Comparison of ENCODE assay signal across 22 mouse cellular contexts in genomic region chr1:37475312-37475711, GRCm38 (mm10). TPM values are rescaled to one million over a fixed set of nuclear protein-coding genes. Genes with fewer than 3 reads are reported as not detected.
DNase-seq lines count a peak whose midpoint lies in the region; ATAC-seq and TF ChIP-seq lines count a peak whose summit lies in the region.
"Had no signal": no experiment of that assay in that cellular context is flagged by ENCODE, and none has a peak within 500 bp of the region (broad histone marks: within the 10 kb centered on the region; RNA-seq: fewer than 3 reads in every experiment).

No protein-coding gene starts in this region.

- H3K79me2 ChIP-seq in MEL (ENCODE audit: control insufficient read depth, insufficient read depth, low read length, poor library complexity) (no peaks in the 10 kb centered on the region), macrophage (ENCODE audit: inconsistent target) (peaks cover 31% of the 10 kb centered on the region; the same call in 1 of the 2 replicates)

- peak overlapping the region; percentile 76 for H3K27ac ChIP-seq in spleen, adult 2 months (ENCODE audit: insufficient read depth, low read length)
- H3K27ac ChIP-seq in MEL (ENCODE audit: control insufficient read depth, low read depth, low read length): no peak overlapping the region
- H3K27ac ChIP-seq in macrophage: peak overlapping the region; percentile 91
- no peak overlapping the region for H3K27ac ChIP-seq in stomach, postnatal 0 days (replicated peaks)
- no peak overlapping the region for H3K27ac ChIP-seq in heart, embryonic 10.5 days
- H3K27ac ChIP-seq in neural tube, embryonic 15.5 days (replicated peaks): no peak overlapping the region
- H3K27ac ChIP-seq: embryonic facial prominence, embryonic 10.5 days; embryonic facial prominence, embryonic 12.5 days; forebrain, embryonic 13.5 days; forebrain, embryonic 15.5 days had no signal

- no peak overlapping the region for H3K9ac ChIP-seq in MEL (ENCODE audit: control insufficient read depth, low read depth, low read length, poor library complexity, severe bottlenecking)
- H3K9ac ChIP-seq in stomach, postnatal 0 days (ENCODE audit: low read length): no peak overlapping the region
- H3K9ac ChIP-seq in neural tube, embryonic 15.5 days (replicated peaks): no peak overlapping the region
- H3K9ac ChIP-seq: embryonic facial prominence, embryonic 12.5 days; forebrain, embryonic 13.5 days; forebrain, embryonic 15.5 days; forebrain, postnatal 0 days had no signal

- no peaks in the 10 kb centered on the region for H3K36me3 ChIP-seq in spleen, adult 2 months (ENCODE audit: control insufficient read depth, insufficient read depth, low read length)
- H3K36me3 ChIP-seq in MEL (ENCODE audit: control insufficient read depth in 1 of 2, insufficient read depth in 2 of 2, low read length in 2 of 2) (peaks cover 0 to 27% of the 10 kb centered on the region in 2 experiments; a peak in 2 of 4 replicates), macrophage (ENCODE audit: inconsistent target) (no peaks in the 10 kb centered on the region)
- no peaks in the 10 kb centered on the region for H3K36me3 ChIP-seq in stomach, postnatal 0 days (ENCODE audit: control insufficient read depth, insufficient read depth, low read length)
- H3K36me3 ChIP-seq in heart, embryonic 10.5 days: no peaks in the 10 kb centered on the region
- no peaks in the 10 kb centered on the region for H3K36me3 ChIP-seq in neural tube, embryonic 15.5 days
- H3K36me3 ChIP-seq: embryonic facial prominence, embryonic 10.5 days; embryonic facial prominence, embryonic 12.5 days; forebrain, embryonic 15.5 days had no signal

- 90% methylated on average over 3 of the region's 3 CpGs for WGBS in spleen, adult 2 months
- 85% methylated on average over 3 of the region's 3 CpGs for WGBS in macrophage (ENCODE audit: missing documents)
- 76% methylated on average over 3 of the region's 3 CpGs for WGBS in stomach, postnatal 0 days
- WGBS in heart, embryonic 10.5 days: 96% methylated on average over 3 of the region's 3 CpGs
- WGBS in neural tube, embryonic 15.5 days: 96% methylated on average over 3 of the region's 3 CpGs

- H3K9me3 ChIP-seq in MEL (replicated peaks; ENCODE audit: insufficient read depth, low read length): no peaks in the 10 kb centered on the region
- no peaks in the 10 kb centered on the region for H3K9me3 ChIP-seq in stomach, postnatal 0 days (ENCODE audit: control insufficient read depth, low read length)
- H3K9me3 ChIP-seq in heart, embryonic 10.5 days: no peaks in the 10 kb centered on the region
- H3K9me3 ChIP-seq in neural tube, embryonic 15.5 days (replicated peaks): no peaks in the 10 kb centered on the region
- H3K9me3 ChIP-seq: embryonic facial prominence, embryonic 10.5 days; embryonic facial prominence, embryonic 12.5 days; forebrain, embryonic 13.5 days; forebrain, embryonic 15.5 days; G1E had no signal

- TF ChIP-seq POLR2A in spleen, adult 2 months (IDR thresholded peaks at IDR 0.05; ENCODE audit: low read depth, low read length): no peak
- no peak for TF ChIP-seq POLR2A in MEL (IDR thresholded peaks at IDR 0.05; ENCODE audit: control insufficient read depth in 1 of 2, insufficient read depth in 1 of 2, low read depth in 1 of 2, low read length in 2 of 2, poor library complexity in 1 of 2)

- no peak for DNase-seq in spleen, adult 2 months (ENCODE audit: low read depth in 1 of 2, low spot score in 2 of 2)
- no peak for DNase-seq in spleen, postnatal 10 days (ENCODE audit: low spot score in 2 of 2)
- no peak for DNase-seq in MEL (ENCODE audit: low read depth, low spot score)
- DNase-seq in stomach, postnatal 0 days (ENCODE audit: low spot score): no peak
- no peak for DNase-seq in layer of hippocampus, adult 8-10 months (ENCODE audit: low spot score in 2 of 2)
- no peak for DNase-seq in heart, embryonic 10.5 days (ENCODE audit: low spot score)
- DNase-seq: adrenal gland, adult 2 months; adrenal gland, postnatal 10 days; adrenal gland, postnatal 25 days; cerebellum, adult 11-12 months; cerebellum, adult 2 months; cerebellum, adult 9-10 months; cerebellum, postnatal 10 days; cerebellum, postnatal 25 days; forebrain, postnatal 0 days had no signal

- no peak overlapping the region for H3K4me2 ChIP-seq in stomach, postnatal 0 days (replicated peaks; ENCODE audit: low read depth)
- H3K4me2 ChIP-seq in neural tube, embryonic 15.5 days: no peak overlapping the region
- H3K4me2 ChIP-seq: embryonic facial prominence, embryonic 12.5 days; forebrain, embryonic 13.5 days; forebrain, embryonic 15.5 days had no signal

- no peak for TF ChIP-seq RAD21 in MEL (IDR thresholded peaks at IDR 0.05; ENCODE audit: low read depth, low read length)

- peak; percentile 24; the same call in 1 of the 2 replicates for ATAC-seq in stomach, postnatal 0 days (ENCODE audit: low FRiP score, low TSS enrichment)
- no peak for ATAC-seq in neural tube, embryonic 15.5 days (ENCODE audit: low FRiP score)
- ATAC-seq: forebrain, embryonic 13.5 days; forebrain, embryonic 15.5 days; forebrain, postnatal 0 days had no signal

- no peak for TF ChIP-seq CTCF in spleen, adult 2 months (IDR thresholded peaks at IDR 0.05; ENCODE audit: extremely low read depth, insufficient read depth, insufficient read length, insufficient replicate concordance)
- TF ChIP-seq CTCF in MEL (IDR thresholded peaks at IDR 0.05 in 2 of 3, conservative IDR thresholded peaks at IDR 0.05 in 1 of 3; ENCODE audit: control insufficient read depth in 1 of 3, insufficient read depth in 1 of 3, low read depth in 2 of 3, low read length in 3 of 3, poor library complexity in 1 of 3, severe bottlenecking in 1 of 3): no peak
- no peak for TF ChIP-seq CTCF in stomach, postnatal 0 days (IDR thresholded peaks at IDR 0.05; ENCODE audit: low read depth)

- no peak for TF ChIP-seq EP300 in MEL (IDR thresholded peaks at IDR 0.05; ENCODE audit: low read depth in 1 of 2, low read length in 2 of 2)
- no peak for TF ChIP-seq EP300 in stomach, postnatal 0 days (optimal IDR thresholded peaks at IDR 0.05)

- no peaks in the 10 kb centered on the region for H3K27me3 ChIP-seq in spleen, adult 2 months (ENCODE audit: control insufficient read depth, insufficient read depth, low read length)
- H3K27me3 ChIP-seq in MEL (ENCODE audit: control insufficient read depth in 1 of 2, insufficient read depth in 2 of 2, low read length in 2 of 2): no peaks in the 10 kb centered on the region
- no peaks in the 10 kb centered on the region for H3K27me3 ChIP-seq in stomach, postnatal 0 days (ENCODE audit: control insufficient read depth, insufficient read depth, low read length)
- no peaks in the 10 kb centered on the region for H3K27me3 ChIP-seq in heart, embryonic 10.5 days (ENCODE audit: insufficient read depth, poor library complexity, severe bottlenecking)
- no peaks in the 10 kb centered on the region for H3K27me3 ChIP-seq in neural tube, embryonic 15.5 days (replicated peaks)
- H3K27me3 ChIP-seq: embryonic facial prominence, embryonic 12.5 days; forebrain, embryonic 13.5 days; forebrain, embryonic 15.5 days had no signal

- no peak overlapping the region for H3K4me3 ChIP-seq in spleen, adult 2 months (ENCODE audit: extremely low read depth, insufficient read depth, insufficient read length)
- H3K4me3 ChIP-seq in MEL (ENCODE audit: control insufficient read depth in 1 of 2, insufficient read depth in 1 of 2, low read depth in 2 of 2, low read length in 2 of 2): no peak overlapping the region
- H3K4me3 ChIP-seq in macrophage (ENCODE audit: inconsistent target): no peak overlapping the region
- H3K4me3 ChIP-seq in stomach, postnatal 0 days (ENCODE audit: low read depth, low read length): no peak overlapping the region
- H3K4me3 ChIP-seq in heart, embryonic 10.5 days: no peak overlapping the region
- H3K4me3 ChIP-seq in neural tube, embryonic 15.5 days (replicated peaks): no peak overlapping the region
- H3K4me3 ChIP-seq: embryonic facial prominence, embryonic 10.5 days; embryonic facial prominence, embryonic 12.5 days; forebrain, embryonic 13.5 days; forebrain, embryonic 15.5 days had no signal

- H3K4me1 ChIP-seq in spleen, adult 2 months (ENCODE audit: control insufficient read depth, insufficient read depth, insufficient read length): peaks cover 35% of the 10 kb centered on the region; the same call in 1 of the 2 replicates
- H3K4me1 ChIP-seq in MEL (ENCODE audit: control insufficient read depth in 1 of 2, insufficient read depth in 2 of 2, low read length in 2 of 2): peaks cover 7 to 28% of the 10 kb centered on the region in 2 experiments
- 0 out of 2 replicates have a peak, but pooled peaks cover 2% of the 10 kb centered on the region for H3K4me1 ChIP-seq in stomach, postnatal 0 days (replicated peaks; ENCODE audit: control insufficient read depth, insufficient read depth)
- H3K4me1 ChIP-seq in heart, embryonic 10.5 days: 0 out of 2 replicates have a peak, but pooled peaks cover 6% of the 10 kb centered on the region
- no peaks in the 10 kb centered on the region for H3K4me1 ChIP-seq in neural tube, embryonic 15.5 days
- H3K4me1 ChIP-seq: embryonic facial prominence, embryonic 12.5 days; forebrain, embryonic 13.5 days; forebrain, embryonic 15.5 days had no signal

RNA-seq across cellular contexts. Expression of gene Unc50, which starts 45.4 kb away (rescaled TPM):
- 32.7 and 35.2 TPM in 2 replicates for polyA plus RNA-seq in spleen, adult 2 months (2012; rRNA removed)
- 56.4 and 62.3 TPM in 2 replicates for total RNA-seq in MEL (2012; rRNA removed)
- polyA plus RNA-seq in MEL (2012; ENCODE audit: insufficient read depth in 1 of 2, insufficient read length in 2 of 2, low read depth in 1 of 2, low replicate concordance in 2 of 2, missing spikeins in 1 of 2) (100 to 1,000 TPM in 1 of 2 experiments, 10 to 100 TPM in 1; 61.8 to 609 TPM), macrophage (2018) (36.9 to 85.7 TPM (median 64.5 TPM) in 3 replicates)
- total RNA-seq in macrophage (2018; cell fraction: chromatin; rRNA removed): 10 to 100 TPM; 15.0 to 56.2 (median 35.4) TPM
- 10 to 100 TPM; 42.6 to 67.6 (median 58.4) TPM for total RNA-seq in macrophage (2018; cell fraction: cytosol; rRNA removed)
- 10 to 100 TPM; 30.4 to 72.7 (median 54.5) TPM for total RNA-seq in macrophage (2018; cell fraction: nucleus; rRNA removed)
- 131 and 141 TPM in 2 replicates for polyA plus RNA-seq in stomach, postnatal 0 days (2015; fragmentation: Nextera tagmentation; extraction: Ambion mirVana)
- 10 to 100 TPM; 50.1 to 60.1 (median 56.9) TPM for total RNA-seq in layer of hippocampus, adult 8-10 months (2022)
- 86.2 and 97.7 TPM in 2 replicates for polyA plus RNA-seq in heart, embryonic 10.5 days (2016; fragmentation: Nextera tagmentation; extraction: Ambion mirVana)
- 118 and 123 TPM in 2 replicates for polyA plus RNA-seq in neural tube, embryonic 15.5 days (2015; fragmentation: Nextera tagmentation; extraction: Ambion mirVana)

RNA-seq across cellular contexts. Expression of gene Coa5, which starts 45.4 kb away (rescaled TPM):
- polyA plus RNA-seq in spleen, adult 2 months (2012; rRNA removed): 27.7 and 30.8 TPM in 2 replicates
- 26.7 and 31.4 TPM in 2 replicates for total RNA-seq in MEL (2012; rRNA removed)
- 10 to 100 TPM in 1 of 2 experiments, not detected in 1; 34.5 TPM for polyA plus RNA-seq in MEL (2012; ENCODE audit: insufficient read depth in 1 of 2, insufficient read length in 2 of 2, low read depth in 1 of 2, low replicate concordance in 2 of 2, missing spikeins in 1 of 2)
- 10 to 100 TPM in 20 of 26 experiments, 1 to 10 TPM in 6; 2.9 to 61.7 (median 24.6) TPM for total RNA-seq in macrophage (2018; cell fraction: chromatin; rRNA removed)
- 100 to 1,000 TPM in 14 of 26 experiments, 10 to 100 TPM in 12; 76.3 to 241 (median 141) TPM for total RNA-seq in macrophage (2018; cell fraction: cytosol; rRNA removed)
- total RNA-seq in macrophage (2018; cell fraction: nucleus; rRNA removed): 100 to 1,000 TPM in 11 of 26 experiments, 10 to 100 TPM in 15; 13.4 to 162 (median 73.2) TPM
- polyA plus RNA-seq in macrophage (2018): 65.7 to 107 TPM (median 99.8 TPM) in 3 replicates
- polyA plus RNA-seq in stomach, postnatal 0 days (2015; fragmentation: Nextera tagmentation; extraction: Ambion mirVana): 24.1 and 25.8 TPM in 2 replicates
- total RNA-seq in layer of hippocampus, adult 8-10 months (2022): 10 to 100 TPM; 61.1 to 67.4 (median 63.8) TPM
- polyA plus RNA-seq in heart, embryonic 10.5 days (2016; fragmentation: Nextera tagmentation; extraction: Ambion mirVana): 71.4 and 96.5 TPM in 2 replicates
- polyA plus RNA-seq in neural tube, embryonic 15.5 days (2015; fragmentation: Nextera tagmentation; extraction: Ambion mirVana): 59.6 and 62.3 TPM in 2 replicates

Comparison
In these comparisons a context has a peak if more than half of its experiments do, and no peak if none do; other contexts are left out.
1. H3K27ac ChIP-seq: peak in spleen, adult 2 months (single experiment) and macrophage (single experiment); none in MEL (single experiment), stomach, postnatal 0 days (single experiment), heart, embryonic 10.5 days (single experiment) and neural tube, embryonic 15.5 days (single experiment).